Mouse (Mus musculus) liver, embryonic 14.5 days (tissue): ENCODE data around the gene Cacng4. TPM values are rescaled to one million over a fixed set of nuclear protein-coding genes. Genes with fewer than 3 reads are reported as not detected.

Experiments used
- ATAC-seq: fragments of 200-750 bp; cut with Nextera tagmentation; 2 replicates; pipeline ENCODE4 v1.8.0; 2017; ENCODE audit warnings: moderate number of reproducible peaks, mild to moderate bottlenecking, moderate library complexity; ENCODE audit not compliant: insufficient read depth
- DNase-seq, 3 experiments: peaks; one replicate each; pipeline ENCODE4 v3.0.0-alpha.2; 2012 to 2013; ENCODE audit warnings: low read depth in 3 of 3, low spot score in 3 of 3
- H3K27ac ChIP-seq: fragments of 300-500 bp; sonication (generic); 2 replicates; pipeline ENCODE4 v1.5.1; 2014; ENCODE audit warnings: moderate library complexity, mild to moderate bottlenecking, control low read depth, inconsistent platforms
- H3K27me3 ChIP-seq: fragments of 300-500 bp; sonication (generic); 2 replicates; pipeline ENCODE4 v1.6.1; 2014; ENCODE audit warnings: mild to moderate bottlenecking, low read length, moderate library complexity; ENCODE audit not compliant: control insufficient read depth, insufficient read depth
- H3K36me3 ChIP-seq: fragments of 300-500 bp; sonication (generic); replicated peaks from 2 replicates; pipeline ENCODE4 v1.6.1; 2014; ENCODE audit warnings: low read depth; ENCODE audit not compliant: control insufficient read depth, insufficient read depth
- H3K4me1 ChIP-seq, 2 experiments: fragments of 200-500 bp in 1 of 2; fragments of 300-500 bp in 1 of 2; sonication (generic) in 1 of 2; replicated peaks; 2 replicates each; pipeline ENCODE4 v1.6.1; 2012 to 2014; ENCODE audit warnings: antibody characterized with exemption in 1 of 2, inconsistent platforms in 1 of 2, low read length in 1 of 2; ENCODE audit not compliant: control insufficient read depth in 2 of 2, insufficient read depth in 2 of 2
- H3K4me2 ChIP-seq: fragments of 300-500 bp; sonication (generic); 2 replicates; pipeline ENCODE4 v1.6.1; 2014; ENCODE audit warnings: low read depth, mild to moderate bottlenecking, control low read depth, moderate library complexity
- H3K4me3 ChIP-seq, 2 experiments: fragments of 200-500 bp in 1 of 2; fragments of 300-500 bp in 1 of 2; sonication (generic) in 1 of 2; 2 replicates each; pipeline ENCODE4 v1.5.1; 2012 to 2014; ENCODE audit warnings: low read depth in 2 of 2, low read length in 2 of 2, mild to moderate bottlenecking in 2 of 2, control low read depth in 1 of 2, inconsistent platforms in 1 of 2, moderate library complexity in 1 of 2; ENCODE audit not compliant: insufficient read depth in 1 of 2
- H3K9ac ChIP-seq: fragments of 300-500 bp; sonication (generic); replicated peaks from 2 replicates; pipeline ENCODE4 v1.6.1; 2014; ENCODE audit warnings: mild to moderate bottlenecking, control low read depth, moderate library complexity
- H3K9me3 ChIP-seq: fragments of 300-500 bp; sonication (generic); 2 replicates; pipeline ENCODE4 v1.6.1; 2016; ENCODE audit warnings: low read length, mixed read lengths; ENCODE audit not compliant: control insufficient read depth
- CTCF ChIP-seq: IDR thresholded peaks from 2 replicates; pipeline ENCODE4 v1.5.1; 2016; ENCODE audit warnings: antibody characterized with exemption, low read depth, control low read depth
- EP300 ChIP-seq: IDR thresholded peaks from 2 replicates; pipeline ENCODE4 v1.6.1; 2016; ENCODE audit warnings: antibody characterized with exemption, low read depth
- WGBS: fragments of 180-500 bp; shearing (Covaris S2); extraction: QIAGEN DNeasy Blood & Tissue Kit; methylation state at CpG from one replicate; pipeline ENCODE4 v1.1.7; 2014; ENCODE audit not compliant: insufficient replicate concordance; 5-methylcytosine and 5-hydroxymethylcytosine counted together
- polyA plus RNA-seq, 2 experiments: library from polyadenylated mRNA; depleted of rRNA in 1 of 2; stranded (reverse) in 1 of 2; unstranded in 1 of 2; fragments of >200 nt; fragmentation: Nextera tagmentation in 1 of 2; extraction: Ambion mirVana in 1 of 2; gene quantifications; 2 replicates each; pipeline versions ENCODE4 v1.2.1 to v1.2.3; 2012 to 2014

Cacng4 gene
- polyA plus RNA-seq, 2 experiments: 0.09 to 0.15 TPM

DNA sequence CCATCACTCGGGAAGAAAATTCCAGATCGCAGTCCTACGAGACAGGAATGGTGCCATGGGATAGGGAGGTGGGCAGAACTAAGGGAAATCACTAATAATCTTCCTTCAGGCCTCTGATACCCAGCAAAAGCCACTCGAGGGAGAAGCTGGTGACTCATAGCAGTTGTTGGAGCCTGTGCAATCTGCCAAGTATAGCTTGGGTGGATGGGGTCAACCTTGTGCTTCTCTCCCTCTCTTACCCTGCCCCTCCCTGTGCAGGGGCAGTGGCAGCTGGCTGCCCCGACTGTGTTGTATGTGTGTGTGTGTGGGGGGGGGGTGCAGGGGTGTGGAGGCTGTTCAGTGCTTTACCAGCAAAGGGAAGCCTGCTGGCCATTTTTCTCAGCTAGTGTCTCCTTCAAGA lies 62.9 kb downstream of the Cacng4 start:
- WGBS: 52% methylated on average over 5 of the region's 5 CpGs
- TF ChIP-seq EP300 (no peak), CTCF (no peak)
- DNase-seq (no peak), ATAC-seq (no peak)
- no peaks in the 10 kb centered on the region for H3K27me3 ChIP-seq
- no peaks in the 10 kb centered on the region for H3K4me1 ChIP-seq
- no peak overlapping the region for H3K4me2 ChIP-seq
- H3K27ac ChIP-seq: no peak overlapping the region
- H3K4me3 ChIP-seq: no peak overlapping the region
- H3K9ac ChIP-seq: no peak overlapping the region
- no peaks in the 10 kb centered on the region for H3K9me3 ChIP-seq
- H3K36me3 ChIP-seq: no peaks in the 10 kb centered on the region

DNA sequence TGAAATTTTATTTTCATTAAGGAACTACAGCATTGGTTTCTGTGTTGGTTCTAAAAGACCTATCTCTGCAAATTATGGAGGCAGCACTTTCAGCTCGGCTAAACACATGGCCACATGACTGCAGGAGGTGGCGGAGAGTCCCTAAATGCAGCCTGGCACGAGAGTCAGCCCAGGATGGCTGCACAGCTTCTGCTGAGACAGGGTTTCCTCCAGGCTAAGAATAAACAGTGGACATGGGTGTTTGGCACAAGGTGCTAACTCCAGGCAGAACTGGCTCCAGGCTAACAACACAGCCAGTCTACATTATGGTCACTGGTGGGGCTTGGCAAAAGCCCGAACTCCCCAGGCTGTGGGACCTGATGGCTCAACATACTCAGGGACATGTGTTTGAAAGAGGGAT lies 63.4 kb downstream of the Cacng4 start:
- ATAC-seq (no peak), DNase-seq (no peak)
- no peaks in the 10 kb centered on the region for H3K27me3 ChIP-seq
- TF ChIP-seq EP300 (no peak), CTCF (no peak)
- H3K9me3 ChIP-seq: no peaks in the 10 kb centered on the region
- H3K4me1 ChIP-seq: no peaks in the 10 kb centered on the region
- no peaks in the 10 kb centered on the region for H3K36me3 ChIP-seq
- no peak overlapping the region for H3K27ac ChIP-seq
- WGBS: 57% methylated on average over 4 of the region's 4 CpGs
- no peak overlapping the region for H3K4me3 ChIP-seq
- H3K4me2 ChIP-seq: no peak overlapping the region
- no peak overlapping the region for H3K9ac ChIP-seq

DNA sequence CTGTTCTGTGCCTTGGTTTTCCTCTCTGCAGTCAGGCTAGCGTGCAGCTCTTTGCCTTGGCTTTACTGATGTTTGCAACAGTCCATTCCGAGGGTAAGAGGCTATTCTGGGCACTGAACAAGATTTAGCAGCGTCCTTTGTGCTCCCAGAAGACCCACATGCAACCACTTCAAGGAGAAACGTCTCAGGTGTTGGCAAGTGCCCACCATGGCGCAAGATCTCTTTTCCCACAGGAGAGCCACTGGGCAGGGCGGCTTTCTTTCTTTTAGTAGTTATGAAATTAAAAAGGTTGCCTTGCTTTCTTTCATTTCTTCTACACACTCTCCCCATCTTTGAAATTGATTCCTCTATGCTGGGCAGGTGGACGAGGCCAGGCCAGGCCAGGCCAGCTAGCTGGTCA lies 65.2 kb downstream of the Cacng4 start:
- Histone ChIP-seq H3K27me3 (no peaks in the 10 kb centered on the region), H3K9ac (no peak overlapping the region), H3K4me2 (no peak overlapping the region), H3K27ac (no peak overlapping the region), H3K36me3 (no peaks in the 10 kb centered on the region), H3K9me3 (no peaks in the 10 kb centered on the region), H3K4me1 (no peaks in the 10 kb centered on the region), H3K4me3 (no peak overlapping the region)
- ATAC-seq (no peak), DNase-seq (no peak)
- WGBS: 57% methylated on average over 7 of the region's 7 CpGs
- TF ChIP-seq EP300 (no peak), CTCF (no peak)

DNA sequence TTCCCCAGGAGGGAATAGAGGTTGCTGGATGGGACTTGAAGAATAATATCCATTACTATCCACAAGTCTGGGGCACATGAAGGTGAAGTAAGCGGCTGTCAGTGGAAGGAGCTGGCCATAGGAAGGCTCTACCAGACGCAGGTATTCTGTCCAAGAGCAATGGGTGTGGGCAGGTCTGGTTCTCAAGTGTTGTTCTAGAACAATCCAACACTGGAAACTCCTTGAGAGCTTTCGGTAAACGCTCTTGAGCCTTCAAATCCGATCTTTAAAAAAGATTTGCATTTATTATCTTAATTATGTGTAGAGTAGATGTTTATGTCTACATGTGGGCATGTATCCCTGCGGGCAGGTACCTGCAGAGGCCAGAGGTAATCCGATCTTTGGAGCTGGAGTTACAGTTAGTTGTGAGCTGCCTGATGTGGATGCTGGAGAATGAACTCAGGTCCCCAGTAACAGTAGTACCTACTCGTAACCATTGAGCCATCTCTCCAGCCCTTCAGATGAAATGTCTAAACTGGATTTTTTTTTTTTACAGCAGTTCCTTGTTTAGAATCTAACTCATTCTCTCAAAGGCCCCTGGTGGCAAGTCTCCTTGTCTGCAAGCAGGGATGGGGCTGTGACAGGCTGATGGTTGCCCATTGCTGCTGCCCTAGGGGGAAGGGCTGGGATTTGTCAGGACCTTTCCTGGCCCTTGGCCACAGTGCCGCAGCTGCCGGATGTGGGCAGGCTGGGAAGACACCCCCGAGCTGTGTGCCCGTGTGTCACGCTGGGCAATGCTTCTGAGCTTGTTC lies 66.1 kb downstream of the Cacng4 start:
- H3K9ac ChIP-seq: no peak overlapping the region
- no peaks in the 10 kb centered on the region for H3K9me3 ChIP-seq
- WGBS: 56% methylated on average over 13 of the region's 13 CpGs
- H3K27ac ChIP-seq: no peak overlapping the region
- H3K36me3 ChIP-seq: no peaks in the 10 kb centered on the region
- no peak for DNase-seq
- no peaks in the 10 kb centered on the region for H3K4me1 ChIP-seq
- no peaks in the 10 kb centered on the region for H3K27me3 ChIP-seq
- H3K4me3 ChIP-seq: no peak overlapping the region
- no peak overlapping the region for H3K4me2 ChIP-seq
- TF ChIP-seq CTCF (no peak), EP300 (no peak)
- no peak for ATAC-seq

DNA sequence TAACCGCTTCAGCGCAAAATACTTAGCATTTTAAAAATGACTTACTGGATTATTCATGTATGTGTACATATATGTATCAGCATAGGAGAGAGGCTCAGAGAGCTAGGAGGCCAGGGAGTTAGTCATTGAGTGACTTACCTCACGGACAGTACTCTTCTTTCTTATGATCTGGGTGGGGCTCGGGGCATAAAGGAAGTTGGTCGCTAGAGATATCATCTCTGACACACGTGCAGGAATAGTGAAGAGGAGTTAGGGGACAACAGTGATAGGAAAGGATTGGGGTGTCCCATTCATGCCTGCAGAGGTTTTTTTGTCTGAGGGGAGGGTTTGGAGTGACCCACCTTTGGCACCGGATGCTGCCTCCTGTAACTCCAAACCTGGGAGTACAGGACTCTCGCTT lies 69.8 kb downstream of the Cacng4 start:
- no peak for ATAC-seq
- no peak for TF ChIP-seq CTCF
- no peak for TF ChIP-seq EP300
- no peak overlapping the region for H3K9ac ChIP-seq
- no peaks in the 10 kb centered on the region for H3K9me3 ChIP-seq
- no peak overlapping the region for H3K27ac ChIP-seq
- H3K4me2 ChIP-seq: no peak overlapping the region
- DNase-seq: no peak
- no peaks in the 10 kb centered on the region for H3K36me3 ChIP-seq
- H3K4me3 ChIP-seq: no peak overlapping the region
- 58% methylated on average over 8 of the region's 8 CpGs for WGBS
- H3K4me1 ChIP-seq: no peaks in the 10 kb centered on the region
- H3K27me3 ChIP-seq: no peaks in the 10 kb centered on the region
